Mouse (Mus musculus): ENCODE results near the gene Ppp1r32. TPM values are rescaled to one million over a fixed set of nuclear protein-coding genes. Genes with fewer than 3 reads are reported as not detected.

Ppp1r32 gene
- 1 to 10 TPM; 3.4 to 5.6 TPM for total RNA-seq (2023)

DNA sequence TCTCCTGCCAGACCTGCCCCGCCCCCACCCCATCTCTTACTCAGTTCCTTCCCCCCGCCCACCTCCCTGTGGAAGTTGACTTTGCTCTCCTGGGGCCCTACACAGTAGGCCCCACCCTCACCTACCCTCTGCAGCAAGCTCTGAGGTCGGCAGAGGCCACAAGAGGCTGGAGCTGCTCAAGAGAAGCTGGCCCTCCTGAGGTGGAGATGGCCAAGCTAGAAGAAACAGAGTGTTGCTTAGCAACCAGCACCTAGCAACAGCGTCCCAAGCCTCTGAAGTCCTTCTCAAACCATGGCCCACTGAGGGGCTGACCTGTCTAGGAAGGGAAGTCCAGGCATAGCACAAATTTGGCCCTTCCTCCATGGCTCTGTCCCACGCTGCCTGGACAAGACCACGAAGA lies at the start of gene Ppp1r32:
Gene Ppp1r32 (minus strand): TSS at position 226 of the 400 bp plus-strand sequence.

DNA sequence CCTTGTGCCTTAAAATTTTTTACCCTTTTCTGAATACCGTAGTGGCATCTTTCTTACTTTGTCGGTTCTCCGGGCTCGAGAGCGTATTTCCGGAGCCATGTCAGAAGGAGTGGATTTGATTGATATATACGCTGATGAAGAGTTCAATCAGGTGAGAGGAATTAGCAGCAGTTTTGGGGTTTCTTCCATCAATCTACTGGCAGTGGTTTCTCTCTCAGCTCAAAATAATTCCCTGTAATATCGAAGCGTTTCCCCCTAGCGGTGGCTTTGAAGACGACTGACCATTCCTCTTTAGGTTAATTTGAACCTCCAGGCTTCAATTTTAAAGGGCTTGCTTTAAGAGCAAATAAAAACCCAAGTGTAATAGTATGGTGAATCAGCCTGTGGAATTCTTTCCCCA lies 43.2 kb upstream of the Ppp1r32 start, which contains the start of gene Sdhaf2:
Gene Sdhaf2 (minus strand): TSS at position 233 of the 400 bp plus-strand sequence.

DNA sequence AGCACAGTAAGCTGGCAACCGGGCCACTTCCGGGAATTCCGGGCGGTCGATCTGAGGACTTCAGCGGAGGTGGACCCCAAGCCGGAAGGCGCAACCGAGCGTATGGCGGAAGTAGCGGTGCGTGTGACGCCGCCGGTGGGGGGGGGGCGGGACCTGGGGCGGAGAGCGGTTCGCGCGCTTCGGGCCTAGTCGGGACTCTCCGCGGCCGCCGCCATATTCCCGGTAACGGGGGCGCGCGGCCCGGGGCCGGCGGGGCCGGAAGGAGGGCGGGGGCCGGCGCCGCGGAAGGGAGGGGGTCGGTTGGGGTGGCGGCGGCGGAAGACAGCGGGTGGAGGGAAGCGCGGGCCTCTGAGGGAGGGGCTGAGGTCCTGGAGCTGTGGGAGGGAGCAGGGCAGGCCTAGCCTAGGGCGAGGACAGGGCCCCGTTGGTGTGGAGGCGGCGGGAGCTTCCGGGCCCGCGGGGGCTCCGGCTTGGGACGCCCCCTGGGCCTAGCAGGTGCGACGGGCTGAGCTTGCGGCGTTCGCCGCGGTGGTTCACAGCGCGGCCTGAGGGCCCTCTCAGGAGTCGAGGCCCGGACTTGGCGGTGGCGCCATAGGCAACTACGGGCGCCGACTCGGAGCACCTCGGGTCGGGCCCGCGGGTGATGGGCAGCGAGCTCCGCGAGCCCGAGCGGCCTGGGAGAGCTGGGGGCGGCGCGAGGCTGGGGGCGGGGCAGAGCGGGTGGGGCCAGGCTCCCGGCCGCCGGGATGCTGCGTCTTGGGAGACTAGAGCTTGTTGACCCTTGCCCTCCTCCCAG lies 42.6 kb upstream of the Ppp1r32 start, which contains the start of gene Cpsf7:
Gene Cpsf7 (plus strand): TSS at position 161 of the 796 bp plus-strand sequence.

DNA sequence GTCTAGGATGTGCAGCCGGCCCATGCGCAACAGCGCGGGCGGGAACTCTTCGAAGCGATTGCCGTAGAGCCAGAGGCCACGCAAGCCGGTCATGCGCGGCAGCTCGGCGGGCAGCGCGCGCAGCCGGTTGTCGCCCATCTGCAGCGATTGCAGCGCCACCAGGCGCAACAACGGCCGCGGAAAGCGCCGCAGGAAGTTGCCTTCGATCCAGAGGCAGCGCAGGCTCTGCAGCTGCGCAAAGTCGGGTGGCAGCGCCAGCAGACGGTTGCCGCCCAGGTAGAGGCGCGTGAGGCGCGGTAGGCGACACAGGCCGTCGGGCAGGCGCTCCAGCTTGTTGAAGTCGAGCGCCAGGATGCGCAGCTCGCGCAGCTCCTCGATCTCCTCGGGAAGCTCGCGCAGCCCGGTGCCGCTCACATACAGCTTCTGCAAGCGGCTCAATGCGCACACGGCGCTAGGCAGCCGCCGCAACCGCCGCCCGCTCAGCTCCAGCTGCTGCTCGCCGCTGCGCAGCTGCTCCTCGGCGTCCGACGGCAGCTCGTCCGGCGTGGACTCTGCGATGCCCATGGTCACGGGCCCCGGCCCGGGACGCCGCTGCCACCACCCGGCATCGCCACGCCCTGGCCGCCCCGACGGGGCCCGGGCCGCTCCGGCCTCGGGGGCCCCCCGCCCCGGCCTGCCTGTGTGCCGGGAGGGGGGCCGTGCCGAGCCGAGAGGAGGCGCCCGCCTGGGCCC lies 25.8 kb downstream of the Ppp1r32 start, which contains the start of gene Lrrc10b:
Gene Lrrc10b (minus strand): TSS at position 722 of the 732 bp plus-strand sequence.

Other genes with a start within 250 kb of the Ppp1r32 start
- under 1 TPM in 1 of 2 experiments, not detected in 1; 0.12 TPM for gene Myrf, start 242.2 kb downstream of the Ppp1r32 start, total RNA-seq (2023)
- gene Dagla, start 178.1 kb downstream of the Ppp1r32 start, total RNA-seq (2023) = under 1 TPM in 1 of 2 experiments, not detected in 1; 0.09 TPM
- gene Syt7, start 93.8 kb downstream of the Ppp1r32 start, total RNA-seq (2023) = not detected
- gene Lrrc10b, start 25.5 kb downstream of the Ppp1r32 start, total RNA-seq (2023) = not detected
- 100 to 1,000 TPM; 126 to 129 TPM for gene Cpsf7, start 42.3 kb upstream of the Ppp1r32 start, total RNA-seq (2023)
- 10 to 100 TPM; 45.5 to 47.4 TPM for gene Sdhaf2, start 43.2 kb upstream of the Ppp1r32 start, total RNA-seq (2023)
- gene Tmem216, start 73.3 kb upstream of the Ppp1r32 start, total RNA-seq (2023) = 1 to 10 TPM; 7.3 to 8.1 TPM
- 10 to 100 TPM; 20.7 to 25.6 TPM for gene Cyb561a3, start 94.2 kb upstream of the Ppp1r32 start, total RNA-seq (2023)
- gene Tmem138, start 94.4 kb upstream of the Ppp1r32 start, total RNA-seq (2023) = 1 to 10 TPM; 5.9 to 6.6 TPM
- gene Ddb1, start 122.4 kb upstream of the Ppp1r32 start, total RNA-seq (2023) = 100 to 1,000 TPM; 193 to 213 TPM
- gene Tkfc, start 122.7 kb upstream of the Ppp1r32 start, total RNA-seq (2023) = 1 to 10 TPM; 9.2 to 9.3 TPM
- gene Vwce, start 151.3 kb upstream of the Ppp1r32 start, total RNA-seq (2023) = 1 to 10 TPM; 6.4 to 6.5 TPM
- gene Pga5, start 195.1 kb upstream of the Ppp1r32 start, total RNA-seq (2023) = not detected
- gene Vps37c, start 205.8 kb upstream of the Ppp1r32 start, total RNA-seq (2023) = 10 to 100 TPM; 18.3 to 20.8 TPM